ENCODE assay signal across 9 mouse cellular contexts in the genomic region with DNA sequence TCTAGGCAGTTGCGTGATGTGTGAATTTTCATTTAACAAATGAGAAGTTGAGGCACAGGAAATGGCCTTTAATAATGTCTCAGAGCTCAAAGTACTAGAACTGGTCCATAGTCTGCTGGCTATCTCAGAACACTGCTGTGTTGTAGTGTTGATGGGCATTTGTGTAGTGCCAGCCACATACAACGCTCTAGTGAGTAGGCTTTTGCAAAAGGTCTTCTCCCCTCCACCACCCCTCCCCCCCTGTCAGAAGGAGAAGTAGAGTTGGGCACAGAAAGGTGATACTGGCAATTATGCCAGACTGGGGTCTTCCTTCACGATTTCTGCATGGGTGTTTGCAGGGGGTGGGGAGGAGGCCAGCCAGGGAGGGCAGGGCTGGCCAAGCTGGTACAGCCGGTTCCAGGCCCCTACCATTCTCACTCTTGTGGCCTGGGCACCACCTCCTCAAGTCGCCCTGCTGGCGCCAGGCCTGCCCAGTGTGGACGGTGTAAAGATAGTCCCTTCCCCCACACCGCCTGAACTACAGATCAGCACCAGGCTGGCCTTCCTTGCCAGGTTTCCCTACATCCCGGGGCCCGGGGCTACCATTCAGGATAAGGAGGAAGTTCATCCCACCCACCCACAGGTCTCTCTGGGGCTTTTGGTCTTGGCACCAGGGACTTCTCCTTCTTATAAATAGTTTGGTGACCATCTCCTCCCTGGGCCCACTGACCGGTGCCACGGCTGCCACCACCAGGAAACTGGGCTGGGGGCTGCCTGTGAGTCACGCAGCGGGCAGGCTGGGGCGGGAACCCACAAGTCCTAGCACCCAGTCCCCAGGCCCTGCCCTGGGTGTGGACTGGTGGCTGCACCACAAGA. TPM values are rescaled to one million over a fixed set of nuclear protein-coding genes. Genes with fewer than 3 reads are reported as not detected.
DNase-seq lines count a peak whose midpoint lies in the region; ATAC-seq and TF ChIP-seq lines count a peak whose summit lies in the region.
"Had no signal": no experiment of that assay in that cellular context is flagged by ENCODE, and none has a peak within 500 bp of the region (broad histone marks: within the 10 kb centered on the region; RNA-seq: fewer than 3 reads in every experiment).

No protein-coding gene starts in this region.

- 76% methylated on average over 15 of the region's 15 CpGs for WGBS in hindbrain, embryonic 10.5 days
- 87% methylated on average over 15 of the region's 15 CpGs for WGBS in hindbrain, embryonic 13.5 days
- WGBS in lung, postnatal 0 days = 57% methylated on average over 15 of the region's 15 CpGs

- H3K9ac ChIP-seq in hindbrain, embryonic 13.5 days = no peak overlapping the region
- no peak overlapping the region for H3K9ac ChIP-seq in lung, postnatal 0 days (replicated peaks; ENCODE audit: low read depth)

- H3K27me3 ChIP-seq in hindbrain, embryonic 10.5 days (ENCODE audit: insufficient read depth, poor library complexity, severe bottlenecking) = peaks cover 94% of the 10 kb centered on the region
- H3K27me3 ChIP-seq in hindbrain, embryonic 13.5 days = peaks cover 67% of the 10 kb centered on the region
- H3K27me3 ChIP-seq in G1E (ENCODE audit: insufficient read depth, low read length) = no peaks in the 10 kb centered on the region
- no peaks in the 10 kb centered on the region for H3K27me3 ChIP-seq in lung, postnatal 0 days (replicated peaks; ENCODE audit: insufficient read depth, low read length)

- TF ChIP-seq CTCF in G1E (IDR thresholded peaks at IDR 0.05; ENCODE audit: low read depth, low read length) = no peak
- no peak for TF ChIP-seq CTCF in lung, postnatal 0 days (IDR thresholded peaks at IDR 0.05)

- TF ChIP-seq EP300 in lung, postnatal 0 days (IDR thresholded peaks at IDR 0.05) = 0 out of 2 replicates have a peak, but pooled peaks have one; percentile 19

- no peaks in the 10 kb centered on the region for H3K36me3 ChIP-seq in hindbrain, embryonic 10.5 days
- no peaks in the 10 kb centered on the region for H3K36me3 ChIP-seq in hindbrain, embryonic 13.5 days
- H3K36me3 ChIP-seq in G1E (replicated peaks) = peaks cover 4% of the 10 kb centered on the region
- H3K36me3 ChIP-seq in lung, postnatal 0 days (ENCODE audit: insufficient read depth, low read length) = no peaks in the 10 kb centered on the region

- no peak for ATAC-seq in hindbrain, embryonic 13.5 days (ENCODE audit: low FRiP score)
- no peak for ATAC-seq in G1E (ENCODE audit: extremely low read depth, insufficient number of reproducible peaks, low FRiP score, poor library complexity, severe bottlenecking)
- no peak for ATAC-seq in lung, postnatal 0 days

- peaks cover 85% of the 10 kb centered on the region for H3K4me1 ChIP-seq in hindbrain, embryonic 10.5 days (replicated peaks)
- H3K4me1 ChIP-seq in hindbrain, embryonic 13.5 days (replicated peaks) = peaks cover 74% of the 10 kb centered on the region
- peaks cover 95% of the 10 kb centered on the region for H3K4me1 ChIP-seq in G1E (ENCODE audit: insufficient read depth, low read depth, low read length)
- H3K4me1 ChIP-seq in lung, postnatal 0 days (ENCODE audit: insufficient read depth, low read depth, low read length) = peaks cover 62% of the 10 kb centered on the region

- DNase-seq in hindbrain, embryonic 10.5 days (ENCODE audit: low spot score) = no peak
- DNase-seq in G1E (ENCODE audit: low spot score) = peak; percentile 21
- DNase-seq in kidney, adult 18-20 months = peak; percentile 57
- DNase-seq in lung, postnatal 0 days (ENCODE audit: low spot score) = peak; percentile 72
- no peak for DNase-seq in adrenal gland, postnatal 14 days
- DNase-seq in natural killer cell, adult 2 months (ENCODE audit: low spot score in 2 of 2) = no peak
- no peak for DNase-seq in right cerebral cortex, postnatal 25 days

- H3K4me3 ChIP-seq in hindbrain, embryonic 10.5 days = no peak overlapping the region
- no peak overlapping the region for H3K4me3 ChIP-seq in hindbrain, embryonic 13.5 days
- H3K4me3 ChIP-seq in G1E (ENCODE audit: low read depth, low read length) = peak overlapping the region; percentile 25; the same call in 1 of the 2 replicates
- H3K4me3 ChIP-seq in lung, postnatal 0 days (ENCODE audit: low read depth, low read length) = no peak overlapping the region
- H3K4me3 ChIP-seq: erythroblast, embryonic 14.5 days had no signal

- H3K4me2 ChIP-seq in hindbrain, embryonic 13.5 days = no peak overlapping the region
- H3K4me2 ChIP-seq in lung, postnatal 0 days (replicated peaks; ENCODE audit: low read depth, low read length) = peak overlapping the region; percentile 89

- H3K9me3 ChIP-seq in hindbrain, embryonic 10.5 days = no peaks in the 10 kb centered on the region
- no peaks in the 10 kb centered on the region for H3K9me3 ChIP-seq in hindbrain, embryonic 13.5 days
- no peaks in the 10 kb centered on the region for H3K9me3 ChIP-seq in G1E (replicated peaks)
- H3K9me3 ChIP-seq in lung, postnatal 0 days (ENCODE audit: low read length) = no peaks in the 10 kb centered on the region

- H3K27ac ChIP-seq in hindbrain, embryonic 10.5 days = peak overlapping the region; percentile 35; the same call in 1 of the 2 replicates
- H3K27ac ChIP-seq in hindbrain, embryonic 13.5 days = no peak overlapping the region; the same call in 1 of the 2 replicates
- H3K27ac ChIP-seq in lung, postnatal 0 days (ENCODE audit: low read length) = peak overlapping the region; percentile 99

RNA-seq across cellular contexts. Expression of gene Junb, which starts 3.4 kb away (rescaled TPM):
- 6.5 and 8.7 TPM in 2 replicates for polyA plus RNA-seq in hindbrain, embryonic 10.5 days (2016; fragmentation: Nextera tagmentation; extraction: Ambion mirVana)
- polyA plus RNA-seq in hindbrain, embryonic 13.5 days (2015; fragmentation: Nextera tagmentation; extraction: Ambion mirVana) = 5.2 and 5.9 TPM in 2 replicates
- total RNA-seq in G1E (2014; fragmentation: Nextera tagmentation) (25.6 and 38.5 TPM in 2 replicates), G1E (2017) (23.8 and 33.6 TPM in 2 replicates)
- polyA plus RNA-seq in G1E (2012) = 66.8 and 78.5 TPM in 2 replicates
- 69.0 and 126 TPM in 2 replicates for polyA plus RNA-seq in lung, postnatal 0 days (2015; fragmentation: Nextera tagmentation; extraction: Ambion mirVana)
- 58.3 and 211 TPM in 2 replicates for total RNA-seq in adrenal gland, postnatal 14 days (2021)

RNA-seq across cellular contexts. Expression of gene Hook2, which starts 8.5 kb away (rescaled TPM):
- 14.5 and 16.8 TPM in 2 replicates for polyA plus RNA-seq in hindbrain, embryonic 10.5 days (2016; fragmentation: Nextera tagmentation; extraction: Ambion mirVana)
- 25.1 and 25.5 TPM in 2 replicates for polyA plus RNA-seq in hindbrain, embryonic 13.5 days (2015; fragmentation: Nextera tagmentation; extraction: Ambion mirVana)
- total RNA-seq in G1E (2014; fragmentation: Nextera tagmentation) (2.7 and 3.4 TPM in 2 replicates), G1E (2017) (7.9 and 8.2 TPM in 2 replicates)
- 12.2 and 12.7 TPM in 2 replicates for polyA plus RNA-seq in G1E (2012)
- 19.2 and 22.3 TPM in 2 replicates for polyA plus RNA-seq in lung, postnatal 0 days (2015; fragmentation: Nextera tagmentation; extraction: Ambion mirVana)
- total RNA-seq in adrenal gland, postnatal 14 days (2021) = 5.8 and 6.9 TPM in 2 replicates

RNA-seq across cellular contexts. Expression of gene Rnaseh2a, which starts 12.3 kb away (rescaled TPM):
- polyA plus RNA-seq in hindbrain, embryonic 10.5 days (2016; fragmentation: Nextera tagmentation; extraction: Ambion mirVana) = 137 and 146 TPM in 2 replicates
- 61.4 and 62.1 TPM in 2 replicates for polyA plus RNA-seq in hindbrain, embryonic 13.5 days (2015; fragmentation: Nextera tagmentation; extraction: Ambion mirVana)
- total RNA-seq in G1E (2014; fragmentation: Nextera tagmentation) (162 and 174 TPM in 2 replicates), G1E (2017) (94.1 and 132 TPM in 2 replicates)
- 477 and 636 TPM in 2 replicates for polyA plus RNA-seq in G1E (2012)
- polyA plus RNA-seq in lung, postnatal 0 days (2015; fragmentation: Nextera tagmentation; extraction: Ambion mirVana) = 46.4 and 55.7 TPM in 2 replicates
- total RNA-seq in adrenal gland, postnatal 14 days (2021) = 88.3 and 96.4 TPM in 2 replicates

RNA-seq across cellular contexts. Expression of gene Prdx2, which starts 12.5 kb away (rescaled TPM):
- 1,241 and 1,456 TPM in 2 replicates for polyA plus RNA-seq in hindbrain, embryonic 10.5 days (2016; fragmentation: Nextera tagmentation; extraction: Ambion mirVana)
- polyA plus RNA-seq in hindbrain, embryonic 13.5 days (2015; fragmentation: Nextera tagmentation; extraction: Ambion mirVana) = 1,362 and 1,388 TPM in 2 replicates
- total RNA-seq in G1E (2014; fragmentation: Nextera tagmentation) = 134 and 185 TPM in 2 replicates
- total RNA-seq in G1E (2017) = 299 and 388 TPM in 2 replicates
- 19.6 and 86.4 TPM in 2 replicates for polyA plus RNA-seq in G1E (2012)
- 337 and 356 TPM in 2 replicates for polyA plus RNA-seq in lung, postnatal 0 days (2015; fragmentation: Nextera tagmentation; extraction: Ambion mirVana)
- total RNA-seq in adrenal gland, postnatal 14 days (2021) = 532 and 572 TPM in 2 replicates

RNA-seq across cellular contexts. Expression of gene Gm49661, which starts 12.6 kb away (rescaled TPM):
- not detected in 2 replicates for polyA plus RNA-seq in hindbrain, embryonic 10.5 days (2016; fragmentation: Nextera tagmentation; extraction: Ambion mirVana)
- not detected in 2 replicates for polyA plus RNA-seq in hindbrain, embryonic 13.5 days (2015; fragmentation: Nextera tagmentation; extraction: Ambion mirVana)
- total RNA-seq in G1E (2014; fragmentation: Nextera tagmentation) = not detected in 2 replicates
- total RNA-seq in G1E (2017) = not detected in 2 replicates
- polyA plus RNA-seq in G1E (2012) = not detected in 2 replicates
- polyA plus RNA-seq in lung, postnatal 0 days (2015; fragmentation: Nextera tagmentation; extraction: Ambion mirVana) = 1.1 TPM in 1 of 2 replicates, not detected in the other
- total RNA-seq in adrenal gland, postnatal 14 days (2021) = 2.1 TPM in 1 of 2 replicates, not detected in the other
- polyA plus RNA-seq: erythroblast, embryonic 14.5 days had no signal

Comparison
In these comparisons a context has a peak if more than half of its experiments do, and no peak if none do; other contexts are left out.
1. DNase-seq: peak in G1E (single experiment), kidney, adult 18-20 months (single experiment) and lung, postnatal 0 days (single experiment); none in hindbrain, embryonic 10.5 days (single experiment), adrenal gland, postnatal 14 days (single experiment), natural killer cell, adult 2 months (0 of 2) and right cerebral cortex, postnatal 25 days (single experiment).